Mouse (Mus musculus): ENCODE measurements around the gene Olfr1434. TPM values are rescaled to one million over a fixed set of nuclear protein-coding genes. Genes with fewer than 3 reads are reported as not detected.
"Not testable (repeated sequence)": the region's sequence is repeated elsewhere in the genome, so short reads cannot be mapped to it uniquely, and the experiment has no call there.

Gene Olfr1434
- total RNA-seq (2021) = not detected
- long read RNA-seq, experiment 1 = 0 reads
- long read RNA-seq, experiment 2 = 0 reads

DNA sequence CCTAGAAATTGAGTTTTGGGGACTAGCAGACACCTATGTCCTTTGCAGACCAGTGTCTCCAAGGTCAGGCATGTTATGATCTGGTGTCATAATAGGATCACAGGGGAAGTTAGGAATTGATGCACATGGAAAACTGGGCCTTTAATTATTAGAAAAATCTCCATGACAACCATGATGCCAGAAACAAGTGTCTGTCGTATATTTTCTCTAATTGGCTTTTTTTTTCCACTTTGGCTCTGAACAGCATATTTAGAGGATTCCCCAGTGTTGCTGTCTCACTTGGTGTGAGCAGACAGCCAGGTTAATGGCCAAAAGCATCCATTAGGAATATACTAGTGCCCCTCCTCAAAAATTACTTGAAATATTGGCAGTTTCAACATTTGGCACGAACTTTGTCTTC is at the start of gene Olfr1434:
Gene Olfr1434, plus strand, starts transcription at position 301 of the 400 bp plus-strand sequence.
- DNase-seq = no peak
- intact Hi-C loops (cut with DNase I) = no loop called here

DNA sequence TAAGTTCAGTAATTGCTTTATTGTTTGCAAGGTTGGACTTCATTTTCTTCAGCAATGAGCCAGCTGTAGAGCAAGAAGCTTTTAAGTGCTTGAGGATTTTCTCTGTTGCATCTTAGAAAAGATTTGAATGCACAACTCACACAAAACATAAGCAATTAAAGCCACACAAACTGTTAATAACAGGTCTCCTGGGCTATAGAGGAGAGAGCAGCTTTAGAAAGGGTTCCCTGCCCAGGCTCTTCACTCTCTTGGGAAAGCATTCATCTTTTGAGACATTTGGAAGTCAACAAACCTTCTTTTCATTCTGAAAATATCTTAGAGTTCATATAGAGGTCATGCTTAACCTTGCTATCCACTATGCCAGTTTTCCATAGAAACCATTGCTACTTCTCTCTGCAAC is 47.2 kb upstream of the Olfr1434 start, which contains the start of gene Olfr1432:
Gene Olfr1432, minus strand, starts transcription at position 101 of the 400 bp plus-strand sequence.
- DNase-seq; intact Hi-C loops (cut with DNase I): not testable (repeated sequence)

DNA sequence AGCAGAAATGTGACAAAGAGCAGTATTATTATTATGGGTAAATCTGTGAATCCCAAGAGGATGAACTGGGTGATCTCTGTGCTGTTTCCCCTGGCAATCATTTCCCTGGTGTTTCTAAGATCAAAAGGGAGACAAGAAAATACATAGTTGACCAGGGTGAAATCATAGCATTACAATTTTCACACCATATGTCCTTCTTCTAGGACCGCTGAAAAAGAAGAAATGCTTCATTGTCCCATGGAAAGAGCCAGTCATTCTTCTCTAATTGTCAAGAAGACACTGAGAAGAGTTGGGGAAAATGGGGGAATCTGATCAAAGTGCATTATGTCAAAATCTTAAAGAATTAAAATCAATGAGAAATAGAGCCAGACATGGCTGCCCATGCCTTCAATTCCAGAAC is 38.1 kb upstream of the Olfr1434 start, which contains the start of gene Olfr262:
Gene Olfr262, minus strand, starts transcription at position 101 of the 400 bp plus-strand sequence.
- intact Hi-C loops (cut with DNase I) = no loop called here
- DNase-seq = no peak

DNA sequence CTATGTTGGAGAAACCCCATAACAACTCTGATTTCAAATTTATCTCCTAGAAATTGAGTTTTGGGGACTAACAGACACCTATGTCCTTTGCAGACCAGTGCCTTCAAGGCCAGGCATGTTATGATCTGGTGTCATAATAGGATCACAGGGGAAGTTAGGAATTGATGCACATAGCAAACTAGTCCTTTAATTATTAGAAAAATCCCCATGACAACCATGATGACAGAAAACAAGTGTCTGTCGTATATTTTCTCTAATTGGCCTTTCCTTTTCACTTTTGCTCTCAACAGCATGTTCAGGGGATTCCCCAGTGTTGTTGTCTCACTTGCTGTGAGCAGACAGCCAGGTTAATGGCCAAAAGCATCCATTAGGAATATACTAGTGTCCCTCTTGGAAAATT is 18.9 kb upstream of the Olfr1434 start, which contains the start of gene Olfr235:
Gene Olfr235, plus strand, starts transcription at position 301 of the 400 bp plus-strand sequence.
- intact Hi-C loops (cut with DNase I) = no loop called here
- no peak for DNase-seq

DNA sequence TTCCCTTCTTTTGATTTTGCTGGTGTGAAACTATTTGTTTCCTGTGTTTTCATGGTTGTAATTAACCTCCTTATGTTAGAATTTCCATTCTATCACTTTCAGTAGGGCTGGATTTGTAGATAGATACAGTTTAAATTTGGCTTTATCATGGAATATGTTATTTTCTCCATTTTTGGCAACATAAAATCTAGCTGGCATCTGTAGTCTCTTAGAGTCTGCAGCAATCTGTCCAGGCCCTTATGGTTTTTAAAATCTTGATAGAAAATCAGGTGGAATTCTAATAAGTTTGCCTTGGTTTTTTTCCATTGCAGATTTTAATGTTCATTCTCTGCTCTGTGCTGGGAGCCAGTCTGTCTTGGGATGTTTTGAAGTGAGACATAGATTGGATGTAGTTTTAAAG is 13.3 kb downstream of the Olfr1434 start:
- intact Hi-C loops (cut with DNase I) = no loop called here

DNA sequence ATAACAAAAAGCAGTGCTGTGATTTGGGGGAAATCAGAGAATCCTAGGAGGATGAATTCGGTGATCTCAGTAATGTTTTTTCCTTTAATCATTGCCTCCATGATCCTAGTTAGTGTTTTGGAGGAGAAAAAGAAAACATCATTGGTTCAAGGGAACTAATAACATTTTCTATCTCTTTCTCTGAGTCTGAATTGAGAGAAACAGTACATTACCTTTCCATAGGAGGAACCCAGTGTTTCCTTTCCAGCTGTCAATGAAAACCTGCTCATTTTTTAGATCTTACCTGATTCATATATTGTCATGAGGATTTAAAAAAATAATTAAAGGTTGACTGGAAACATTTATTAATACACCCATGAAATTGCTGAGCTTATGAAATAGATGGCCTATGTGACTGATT is 19.4 kb downstream of the Olfr1434 start, which contains the start of gene Olfr1436:
Gene Olfr1436, minus strand, starts transcription at position 101 of the 400 bp plus-strand sequence.
- intact Hi-C loops (cut with DNase I); DNase-seq: not testable (repeated sequence)

More for the DNA sequence above, 13.3 kb downstream of the Olfr1434 start:
- DNase-seq = no peak

DNA sequence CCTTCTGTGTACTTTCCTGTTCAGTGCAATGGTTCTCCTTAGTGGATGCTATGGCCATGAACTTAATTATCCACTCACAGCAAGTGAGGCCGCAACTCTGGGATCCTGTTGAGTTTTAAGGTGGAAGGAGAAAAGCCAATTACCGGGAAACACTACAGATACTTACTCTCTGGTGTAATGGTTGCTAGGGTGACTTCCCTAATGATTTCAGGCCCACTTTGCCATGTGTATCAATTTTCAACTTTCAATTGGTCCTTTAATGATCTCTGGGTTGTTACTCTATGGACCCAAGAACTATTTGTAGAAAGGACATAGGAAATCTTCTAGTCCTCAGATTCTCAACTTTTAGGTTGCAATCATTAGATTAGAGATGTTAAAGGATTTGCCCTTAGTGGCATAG is 45.3 kb downstream of the Olfr1434 start, which contains the start of gene Olfr1437:
Gene Olfr1437, minus strand, starts transcription at position 101 of the 400 bp plus-strand sequence.
- DNase-seq = no peak
- intact Hi-C loops (cut with DNase I) = no loop called here

Other genes with a start within 250 kb of the Olfr1434 start
- not detected for gene Olfr1423, start 238.5 kb upstream of the Olfr1434 start, total RNA-seq (2021)
- gene Olfr1424, start 217.2 kb upstream of the Olfr1434 start, total RNA-seq (2021) = not detected
- not detected for gene Olfr1425, start 202.1 kb upstream of the Olfr1434 start, total RNA-seq (2021)
- gene Olfr1426, start 187.8 kb upstream of the Olfr1434 start, total RNA-seq (2021) = not detected
- not detected for gene Olfr1427, start 176.5 kb upstream of the Olfr1434 start, total RNA-seq (2021)
- not detected for gene Olfr1428, start 164.0 kb upstream of the Olfr1434 start, total RNA-seq (2021)
- not detected for gene Olfr76, start 156.7 kb upstream of the Olfr1434 start, total RNA-seq (2021)
- gene Olfr1555-ps1, start 109.7 kb upstream of the Olfr1434 start, total RNA-seq (2021) = not detected
- not detected for gene Olfr1431, start 79.2 kb upstream of the Olfr1434 start, total RNA-seq (2021)
- not detected for gene Olfr1432, start 47.3 kb upstream of the Olfr1434 start, total RNA-seq (2021)
- gene Olfr262, start 38.2 kb upstream of the Olfr1434 start, total RNA-seq (2021) = not detected
- gene Olfr235, start 18.8 kb upstream of the Olfr1434 start, total RNA-seq (2021) = not detected
- gene Olfr1436, start 19.3 kb downstream of the Olfr1434 start, total RNA-seq (2021) = not detected
- not detected for gene Olfr1437, start 45.2 kb downstream of the Olfr1434 start, total RNA-seq (2021)
- not detected for gene Olfr1438-ps1, start 56.1 kb downstream of the Olfr1434 start, total RNA-seq (2021)
- gene Olfr1440, start 107.4 kb downstream of the Olfr1434 start, total RNA-seq (2021) = not detected
- not detected for gene Olfr1441, start 137.6 kb downstream of the Olfr1434 start, total RNA-seq (2021)
- not detected for gene Pfpl, start 148.1 kb downstream of the Olfr1434 start, total RNA-seq (2021)
- 1 to 10 TPM; 6.6 to 7.1 TPM for gene Mpeg1, start 180.9 kb downstream of the Olfr1434 start, total RNA-seq (2021)
- gene Dtx4, start 221.6 kb downstream of the Olfr1434 start, total RNA-seq (2021) = 1 to 10 TPM; 7.6 to 9.7 TPM